Mouse (Mus musculus): ENCODE data around the gene Jarid2. TPM values are rescaled to one million over a fixed set of nuclear protein-coding genes. Genes with fewer than 3 reads are reported as not detected.
A peak's percentile ranks its signal among the peaks of the same experiment; 100 is the strongest.

Gene Jarid2
- polyA plus RNA-seq, 1 experiment from 2014 or later = 54.5 TPM

DNA sequence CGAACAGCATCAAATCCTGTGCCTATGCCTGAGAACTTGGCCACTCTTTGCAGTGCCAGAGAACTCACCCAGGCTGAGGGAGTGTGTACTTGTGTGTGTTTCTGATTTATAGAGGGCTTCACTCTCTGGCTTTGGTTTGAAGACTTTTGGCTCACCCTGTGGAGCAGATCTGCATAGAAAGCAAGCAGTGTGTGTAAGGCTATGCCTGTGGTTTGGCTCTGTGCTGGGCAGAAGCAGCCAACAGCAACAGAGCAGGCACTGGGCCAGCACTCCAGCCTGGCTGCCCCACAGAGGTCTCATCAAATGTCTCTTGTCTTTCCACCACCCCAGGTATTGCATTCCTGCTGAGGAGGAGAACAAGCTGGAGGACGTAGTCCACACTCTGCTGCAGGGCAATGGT is 183.6 kb downstream of the Jarid2 start:
- peaks cover 91% of the 10 kb centered on the region for H3K36me3 ChIP-seq
- no peaks in the 10 kb centered on the region for H3K27me3 ChIP-seq
- ATAC-seq = no peak
- 0 out of 2 replicates have a peak, but pooled peaks cover 7% of the 10 kb centered on the region for H3K4me1 ChIP-seq (replicated peaks)
- no peak overlapping the region for H3K4me2 ChIP-seq (replicated peaks)
- WGBS = 92% methylated on average over 2 of the region's 2 CpGs
- no peak overlapping the region for H3K4me3 ChIP-seq (replicated peaks)
- no peak overlapping the region; the same call in 1 of the 2 replicates for H3K27ac ChIP-seq
- H3K9me3 ChIP-seq = no peaks in the 10 kb centered on the region
- H3K9ac ChIP-seq (replicated peaks) = no peak overlapping the region

GRCm38 (mm10) chr13:44913560-44913959 is 184.3 kb downstream of the Jarid2 start:
- Histone ChIP-seq H3K4me3 (replicated peaks) (no peak overlapping the region), H3K27ac (no peak overlapping the region), H3K9me3 (no peaks in the 10 kb centered on the region), H3K4me1 (replicated peaks) (0 out of 2 replicates have a peak, but pooled peaks cover 4% of the 10 kb centered on the region), H3K4me2 (replicated peaks) (no peak overlapping the region), H3K36me3 (peaks cover 91% of the 10 kb centered on the region), H3K9ac (replicated peaks) (no peak overlapping the region), H3K27me3 (no peaks in the 10 kb centered on the region)
- ATAC-seq = no peak
- WGBS = 66% methylated on average over 7 of the region's 7 CpGs

- H3K9me3 ChIP-seq = no peaks in the 10 kb centered on the region
- no peaks in the 10 kb centered on the region for H3K4me1 ChIP-seq (replicated peaks)
- no peak overlapping the region for H3K27ac ChIP-seq
- peaks cover 95% of the 10 kb centered on the region for H3K36me3 ChIP-seq
- 91% methylated on average over 5 of the region's 5 CpGs for WGBS
- H3K27me3 ChIP-seq = no peaks in the 10 kb centered on the region
- no peak overlapping the region for H3K4me3 ChIP-seq (replicated peaks)
- ATAC-seq = no peak
- H3K9ac ChIP-seq (replicated peaks) = no peak overlapping the region
- H3K4me2 ChIP-seq (replicated peaks) = no peak overlapping the region
Observed at GRCm38 (mm10) chr13:44915382-44915781, 186.1 kb downstream of the Jarid2 start.

GRCm38 (mm10) chr13:44915945-44916344 is 186.7 kb downstream of the Jarid2 start:
- Histone ChIP-seq H3K27ac (no peak overlapping the region), H3K4me3 (replicated peaks) (no peak overlapping the region), H3K27me3 (no peaks in the 10 kb centered on the region), H3K36me3 (peaks cover 95% of the 10 kb centered on the region), H3K9ac (replicated peaks) (no peak overlapping the region), H3K4me2 (replicated peaks) (no peak overlapping the region), H3K9me3 (no peaks in the 10 kb centered on the region), H3K4me1 (replicated peaks) (no peaks in the 10 kb centered on the region)
- whole genome bisulfite sequencing = 80% methylated on average over 4 of the region's 4 CpGs
- no peak for ATAC-seq

- H3K4me2 ChIP-seq (replicated peaks) = no peak overlapping the region
- no peak overlapping the region for H3K4me3 ChIP-seq (replicated peaks)
- peaks cover 97% of the 10 kb centered on the region for H3K36me3 ChIP-seq
- no peak overlapping the region for H3K9ac ChIP-seq (replicated peaks)
- no peak for ATAC-seq
- 96% methylated on average over 4 of the region's 4 CpGs for WGBS
- no peaks in the 10 kb centered on the region for H3K9me3 ChIP-seq
- no peak overlapping the region for H3K27ac ChIP-seq
- H3K4me1 ChIP-seq (replicated peaks) = no peaks in the 10 kb centered on the region
- H3K27me3 ChIP-seq = no peaks in the 10 kb centered on the region
Observed at GRCm38 (mm10) chr13:44917202-44917601, 187.9 kb downstream of the Jarid2 start.

DNA sequence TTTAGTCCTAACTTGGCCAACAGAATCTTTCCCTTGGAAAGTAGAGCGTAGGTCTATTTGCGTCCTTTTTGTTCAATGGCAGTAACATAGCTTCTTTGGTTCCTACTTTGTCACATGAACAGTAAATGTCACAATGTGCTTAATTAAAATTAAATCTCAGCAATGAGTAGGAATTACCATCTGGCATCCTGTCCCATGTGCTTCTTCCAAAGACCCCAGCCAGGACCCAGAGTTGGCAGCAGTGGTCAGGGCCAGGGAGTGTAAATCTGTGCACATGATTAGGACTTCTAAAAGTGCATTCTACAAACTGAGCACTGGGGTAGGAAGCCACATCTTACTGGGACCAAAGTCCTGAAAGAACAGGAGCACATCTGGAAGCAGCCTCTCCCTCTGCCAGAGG is 189.0 kb downstream of the Jarid2 start:
- Histone ChIP-seq H3K9me3 (no peaks in the 10 kb centered on the region), H3K27me3 (no peaks in the 10 kb centered on the region), H3K27ac (no peak overlapping the region), H3K36me3 (peaks cover 99% of the 10 kb centered on the region), H3K4me1 (replicated peaks) (no peaks in the 10 kb centered on the region), H3K4me2 (replicated peaks) (no peak overlapping the region), H3K9ac (replicated peaks) (no peak overlapping the region), H3K4me3 (replicated peaks) (no peak overlapping the region)
- no peak for ATAC-seq
- WGBS = 98% methylated on average over 2 of the region's 2 CpGs

- WGBS = 81% methylated on average over 10 of the region's 10 CpGs
- H3K4me1 ChIP-seq (replicated peaks) = no peaks in the 10 kb centered on the region
- H3K4me3 ChIP-seq (replicated peaks) = no peak overlapping the region
- no peak overlapping the region for H3K27ac ChIP-seq
- H3K4me2 ChIP-seq (replicated peaks) = no peak overlapping the region
- ATAC-seq = no peak
- H3K27me3 ChIP-seq = no peaks in the 10 kb centered on the region
- H3K36me3 ChIP-seq = peaks cover 98% of the 10 kb centered on the region
- no peak overlapping the region for H3K9ac ChIP-seq (replicated peaks)
- no peaks in the 10 kb centered on the region for H3K9me3 ChIP-seq
Observed at GRCm38 (mm10) chr13:44921095-44921494, 191.8 kb downstream of the Jarid2 start.

DNA sequence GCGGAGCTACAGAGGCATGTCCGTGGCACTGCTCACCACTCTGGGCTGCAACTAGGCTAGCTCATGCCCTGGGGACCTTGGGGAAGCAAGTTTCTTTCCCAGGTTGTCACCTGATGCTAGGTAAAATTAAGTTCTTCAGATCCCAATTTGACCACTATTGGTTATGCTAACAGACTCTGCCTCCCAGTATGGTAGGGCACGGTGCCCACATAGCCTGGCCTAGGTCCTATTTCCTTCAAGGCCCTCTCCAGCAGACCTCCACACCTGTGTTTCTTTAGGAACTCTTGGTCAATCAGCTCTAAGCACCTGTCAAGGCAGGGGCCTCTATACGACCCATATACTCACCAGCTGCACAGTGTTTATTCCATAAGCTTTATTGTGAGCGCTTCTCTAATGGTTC is 192.4 kb downstream of the Jarid2 start:
- Histone ChIP-seq H3K4me3 (replicated peaks) (no peak overlapping the region), H3K27ac (no peak overlapping the region), H3K36me3 (peaks cover 95% of the 10 kb centered on the region), H3K4me2 (replicated peaks) (no peak overlapping the region), H3K27me3 (no peaks in the 10 kb centered on the region), H3K9me3 (no peaks in the 10 kb centered on the region), H3K4me1 (replicated peaks) (no peaks in the 10 kb centered on the region), H3K9ac (replicated peaks) (no peak overlapping the region)
- no peak for ATAC-seq
- WGBS = 94% methylated on average over 5 of the region's 5 CpGs

GRCm38 (mm10) chr13:44924042-44924441 is 194.8 kb downstream of the Jarid2 start:
- Histone ChIP-seq H3K27me3 (no peaks in the 10 kb centered on the region), H3K4me2 (replicated peaks) (no peak overlapping the region), H3K36me3 (peaks cover 80% of the 10 kb centered on the region), H3K9ac (replicated peaks) (no peak overlapping the region), H3K9me3 (no peaks in the 10 kb centered on the region), H3K27ac (no peak overlapping the region), H3K4me1 (replicated peaks) (no peaks in the 10 kb centered on the region), H3K4me3 (replicated peaks) (no peak overlapping the region)
- WGBS = 89% methylated on average over 3 of the region's 3 CpGs
- ATAC-seq = no peak

- Histone ChIP-seq H3K9ac (replicated peaks) (no peak overlapping the region), H3K27ac (no peak overlapping the region), H3K9me3 (no peaks in the 10 kb centered on the region), H3K36me3 (peaks cover 76% of the 10 kb centered on the region), H3K4me1 (replicated peaks) (no peaks in the 10 kb centered on the region), H3K4me3 (replicated peaks) (no peak overlapping the region), H3K27me3 (no peaks in the 10 kb centered on the region), H3K4me2 (replicated peaks) (no peak overlapping the region)
- WGBS = 93% methylated on average over 2 of the region's 2 CpGs
- no peak for ATAC-seq
Observed at GRCm38 (mm10) chr13:44925173-44925572, 195.9 kb downstream of the Jarid2 start.

- Histone ChIP-seq H3K36me3 (peaks cover 67% of the 10 kb centered on the region), H3K27ac (no peak overlapping the region), H3K4me1 (replicated peaks) (no peaks in the 10 kb centered on the region), H3K4me2 (replicated peaks) (no peak overlapping the region), H3K4me3 (replicated peaks) (no peak overlapping the region), H3K27me3 (no peaks in the 10 kb centered on the region), H3K9ac (replicated peaks) (no peak overlapping the region), H3K9me3 (no peaks in the 10 kb centered on the region)
- no peak for ATAC-seq
- WGBS = 86% methylated on average over 2 of the region's 2 CpGs
Observed at GRCm38 (mm10) chr13:44926311-44926710, 197.0 kb downstream of the Jarid2 start.

GRCm38 (mm10) chr13:44932307-44933264 is 203.3 kb downstream of the Jarid2 start:
- no peaks in the 10 kb centered on the region for H3K27me3 ChIP-seq
- H3K9me3 ChIP-seq = no peaks in the 10 kb centered on the region
- no peak overlapping the region for H3K4me2 ChIP-seq (replicated peaks)
- 0 out of 2 replicates have a peak, but pooled peaks have one; percentile 48 for ATAC-seq
- peaks cover 22% of the 10 kb centered on the region for H3K4me1 ChIP-seq (replicated peaks)
- WGBS = 70% methylated on average over 18 of the region's 18 CpGs
- H3K36me3 ChIP-seq = peaks cover 11% of the 10 kb centered on the region
- no peak overlapping the region; the same call in 1 of the 2 replicates for H3K27ac ChIP-seq
- H3K9ac ChIP-seq (replicated peaks) = no peak overlapping the region
- no peak overlapping the region for H3K4me3 ChIP-seq (replicated peaks)
